Mouse (Mus musculus): ENCODE data around the gene Alkbh5. TPM values are rescaled to one million over a fixed set of nuclear protein-coding genes. Genes with fewer than 3 reads are reported as not detected.
"Not testable (repeated sequence)": the region's sequence is repeated elsewhere in the genome, so short reads cannot be mapped to it uniquely, and the experiment has no call there.

Alkbh5 gene
- total RNA-seq, 2 experiments from 2014 or later: 52.0 to 56.6 TPM

DNA sequence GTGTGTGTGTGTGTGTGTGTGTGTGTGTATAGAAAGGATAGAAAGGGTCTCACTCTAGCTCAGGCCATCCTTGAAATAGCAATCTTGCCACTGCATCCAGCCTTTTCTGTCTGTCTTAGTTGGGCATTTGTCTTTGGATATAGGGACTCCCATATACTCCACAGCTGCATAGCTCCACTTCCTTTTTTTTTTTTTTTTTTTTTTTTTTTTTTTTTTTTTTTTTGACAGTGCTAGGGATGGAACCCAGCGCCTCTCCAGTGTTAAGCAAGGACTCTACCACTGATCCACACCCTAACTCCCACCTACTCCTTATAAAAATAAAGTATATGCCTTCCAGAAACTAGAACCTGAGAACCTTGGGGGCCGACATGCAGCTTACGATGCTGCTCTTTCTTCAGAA lies 21.5 kb downstream of the Alkbh5 start:
- no peak overlapping the region for H3K4me3 ChIP-seq
- H3K27ac ChIP-seq: no peak overlapping the region
- no peak for TF ChIP-seq CTCF (conservative IDR thresholded peaks at IDR 0.05)
- DNase-seq (ENCODE audit: low spot score in 2 of 2): no peak

DNA sequence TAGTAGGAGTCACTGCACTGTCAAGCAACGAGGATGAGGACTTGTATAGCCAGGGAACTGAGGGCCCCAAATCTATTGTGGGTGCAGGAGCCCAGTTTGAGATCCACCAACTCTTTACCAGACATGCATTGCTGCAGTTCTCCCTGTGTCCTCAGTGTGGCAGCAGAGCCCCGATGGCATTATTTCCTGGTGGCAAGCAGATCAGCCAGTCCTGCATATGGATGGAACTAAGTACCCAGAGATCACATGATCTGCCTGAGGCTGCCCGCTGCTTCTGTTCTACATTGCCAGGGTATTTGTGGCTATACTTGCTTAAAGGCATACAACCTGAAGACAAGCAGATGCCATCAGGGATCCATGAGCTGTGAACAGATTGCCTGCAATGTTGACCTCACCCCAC lies 23.2 kb downstream of the Alkbh5 start:
- no peak overlapping the region for H3K4me3 ChIP-seq
- peak; percentile 60 to 68 for DNase-seq (ENCODE audit: low spot score in 2 of 2)
- TF ChIP-seq CTCF (conservative IDR thresholded peaks at IDR 0.05): peak; percentile 97
- no peak overlapping the region for H3K27ac ChIP-seq

DNA sequence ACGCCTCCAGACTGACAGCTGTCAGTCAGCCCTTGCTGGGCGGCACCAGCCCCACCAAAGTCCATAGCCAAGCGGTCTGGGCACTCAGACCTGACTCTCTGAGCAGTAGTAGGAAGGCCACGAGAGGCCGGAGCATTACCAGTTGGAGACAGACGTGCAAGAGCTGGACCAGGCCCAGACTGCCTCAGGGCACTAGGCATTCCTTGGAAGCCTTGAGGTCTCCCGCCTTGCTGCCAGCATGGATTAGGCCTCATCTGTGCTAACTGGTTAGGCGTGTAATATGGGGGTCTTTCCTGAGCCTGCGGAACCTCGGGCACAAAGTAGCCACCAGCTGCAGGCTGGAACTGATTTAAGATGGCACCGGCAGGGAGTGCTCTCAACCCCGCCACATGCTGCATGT lies 37.8 kb downstream of the Alkbh5 start:
- H3K4me3 ChIP-seq; DNase-seq (ENCODE audit: low spot score in 2 of 2); H3K27ac ChIP-seq: not testable (repeated sequence)

Other genes with a start within 250 kb of the Alkbh5 start
- 100 to 1,000 TPM; 180 to 189 TPM for gene Tom1l2, start 183.5 kb upstream of the Alkbh5 start, total RNA-seq (2021)
- gene Drc3, start 183.1 kb upstream of the Alkbh5 start, total RNA-seq (2021): 1 to 10 TPM; 6.4 to 8.0 TPM
- 10 to 100 TPM; 48.8 to 51.1 TPM for gene Gid4, start 119.2 kb upstream of the Alkbh5 start, total RNA-seq (2021)
- gene Atpaf2, start 117.9 kb upstream of the Alkbh5 start, total RNA-seq (2021): 10 to 100 TPM; 27.3 to 32.7 TPM
- 10 to 100 TPM; 77.1 to 79.4 TPM for gene Drg2, start 81.8 kb upstream of the Alkbh5 start, total RNA-seq (2021)
- under 1 TPM; 0.10 TPM for gene Myo15, start 67.0 kb upstream of the Alkbh5 start, total RNA-seq (2021)
- gene Llgl1, start 163.3 kb downstream of the Alkbh5 start, total RNA-seq (2021): 10 to 100 TPM; 43.0 to 43.3 TPM
- 10 to 100 TPM; 59.5 to 68.2 TPM for gene Flii, start 190.9 kb downstream of the Alkbh5 start, total RNA-seq (2021)
- gene Mief2, start 192.0 kb downstream of the Alkbh5 start, total RNA-seq (2021): 10 to 100 TPM; 21.2 to 25.0 TPM
- gene Top3a, start 241.0 kb downstream of the Alkbh5 start, total RNA-seq (2021): 1 to 10 TPM; 6.6 to 8.5 TPM
- gene Smcr8, start 241.1 kb downstream of the Alkbh5 start, total RNA-seq (2021): 10 to 100 TPM; 32.3 to 34.3 TPM

Data from layer of hippocampus, adult 2 months (tissue).